13 mouse cellular contexts compared by ENCODE assay signal in the genomic region with DNA sequence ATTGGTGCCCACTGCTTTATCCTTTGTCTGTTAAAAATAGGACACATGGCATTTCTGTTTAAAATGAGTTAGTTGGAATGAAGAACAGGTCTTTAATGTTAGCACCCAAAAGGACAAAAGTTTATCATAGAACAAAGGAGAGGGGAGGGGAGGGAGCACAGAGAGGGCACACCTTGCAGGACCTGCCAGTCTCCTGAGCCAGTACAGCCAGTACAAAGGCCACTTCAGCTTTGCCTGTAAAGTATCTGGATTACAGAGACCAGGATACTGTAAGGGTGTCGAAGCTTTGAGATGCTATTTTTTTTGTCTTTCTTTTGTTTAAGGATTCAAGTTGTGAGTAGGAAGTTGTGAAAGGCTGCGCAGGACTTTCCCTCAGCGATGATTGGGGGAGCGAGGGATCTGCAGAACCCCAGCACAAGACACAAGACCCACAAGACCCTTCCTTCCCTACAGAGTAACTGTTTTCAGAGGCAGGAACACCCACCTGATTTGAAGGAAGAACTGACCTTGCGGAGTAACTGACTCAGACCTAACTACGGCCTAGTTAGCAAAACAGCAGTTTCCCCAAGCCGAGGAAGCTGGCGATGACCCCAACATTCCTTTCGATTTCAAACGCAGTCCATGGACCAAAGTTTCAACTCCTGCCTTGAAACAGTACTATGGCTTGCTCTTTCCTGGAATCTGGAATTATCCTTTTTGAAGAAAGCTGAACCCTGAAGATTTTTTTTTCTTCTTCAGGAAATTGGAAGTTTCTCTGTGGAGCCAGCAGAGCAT.
DNase-seq lines count a peak whose midpoint lies in the region; ATAC-seq and TF ChIP-seq lines count a peak whose summit lies in the region.
"Had no signal": no experiment of that assay in that cellular context is flagged by ENCODE, and none has a peak within 500 bp of the region (broad histone marks: within the 10 kb centered on the region; RNA-seq: fewer than 3 reads in every experiment).

No protein-coding gene starts in this region.

- no peak overlapping the region for H3K9ac ChIP-seq in embryonic facial prominence, embryonic 14.5 days (ENCODE audit: low read depth, low read length)
- H3K9ac ChIP-seq in kidney, embryonic 14.5 days (ENCODE audit: low read depth, low read length): no peak overlapping the region
- H3K9ac ChIP-seq in heart, embryonic 14.5 days (ENCODE audit: low read length): peak overlapping the region; percentile 6; the same call in 1 of the 2 replicates
- H3K9ac ChIP-seq: embryonic facial prominence, embryonic 12.5 days had no signal

- 51% methylated on average over 10 of the region's 10 CpGs for WGBS in embryonic facial prominence, embryonic 14.5 days
- WGBS in embryonic facial prominence, embryonic 10.5 days: 56% methylated on average over 10 of the region's 10 CpGs
- WGBS in kidney, adult 2 months: 59% methylated on average over 10 of the region's 10 CpGs
- 70% methylated on average over 10 of the region's 10 CpGs for WGBS in kidney, embryonic 14.5 days
- WGBS in heart, embryonic 14.5 days: 55% methylated on average over 10 of the region's 10 CpGs

- H3K9me3 ChIP-seq in embryonic facial prominence, embryonic 14.5 days (ENCODE audit: control insufficient read depth, low read length): no peaks in the 10 kb centered on the region
- H3K9me3 ChIP-seq in embryonic facial prominence, embryonic 10.5 days: no peaks in the 10 kb centered on the region
- H3K9me3 ChIP-seq in kidney, embryonic 14.5 days (ENCODE audit: control insufficient read depth, low read length): no peaks in the 10 kb centered on the region
- no peaks in the 10 kb centered on the region for H3K9me3 ChIP-seq in heart, embryonic 14.5 days (ENCODE audit: control insufficient read depth, low read length)
- H3K9me3 ChIP-seq: embryonic facial prominence, embryonic 12.5 days had no signal

- H3K4me1 ChIP-seq in embryonic facial prominence, embryonic 14.5 days (ENCODE audit: control insufficient read depth, insufficient read depth, low read length): peaks cover 4% of the 10 kb centered on the region
- peaks cover 39% of the 10 kb centered on the region for H3K4me1 ChIP-seq in embryonic facial prominence, embryonic 10.5 days
- H3K4me1 ChIP-seq in kidney, adult 2 months (ENCODE audit: control insufficient read depth, insufficient read depth, low read length): 0 out of 2 replicates have a peak, but pooled peaks cover 3% of the 10 kb centered on the region
- H3K4me1 ChIP-seq in kidney, embryonic 14.5 days (ENCODE audit: control insufficient read depth, insufficient read depth, low read length): no peaks in the 10 kb centered on the region
- H3K4me1 ChIP-seq in heart, embryonic 14.5 days (ENCODE audit: control insufficient read depth in 2 of 2, insufficient read depth in 2 of 2, low read length in 2 of 2): peaks cover 0 to 11% of the 10 kb centered on the region in 2 experiments; a peak in 1 of 4 replicates

- no peak overlapping the region for H3K27ac ChIP-seq in embryonic facial prominence, embryonic 14.5 days (replicated peaks; ENCODE audit: low read depth, low read length)
- no peak overlapping the region; the same call in 1 of the 2 replicates for H3K27ac ChIP-seq in embryonic facial prominence, embryonic 10.5 days (replicated peaks)
- no peak overlapping the region for H3K27ac ChIP-seq in kidney, adult 2 months (ENCODE audit: insufficient read depth, low read depth, low read length)
- H3K27ac ChIP-seq in kidney, embryonic 14.5 days (ENCODE audit: low read depth, low read length): no peak overlapping the region
- H3K27ac ChIP-seq in heart, embryonic 14.5 days (replicated peaks in 1 of 2; ENCODE audit: control insufficient read depth in 1 of 2, insufficient read depth in 1 of 2, low read depth in 2 of 2, low read length in 2 of 2): no peak overlapping the region
- H3K27ac ChIP-seq: embryonic facial prominence, embryonic 12.5 days; macrophage had no signal

- no peak for TF ChIP-seq CTCF in kidney, adult 2 months (conservative IDR thresholded peaks at IDR 0.05; ENCODE audit: insufficient read depth, insufficient read length, low read depth, low read length)

- H3K4me3 ChIP-seq in embryonic facial prominence, embryonic 14.5 days (ENCODE audit: low read depth, low read length): no peak overlapping the region
- H3K4me3 ChIP-seq in embryonic facial prominence, embryonic 10.5 days: no peak overlapping the region
- H3K4me3 ChIP-seq in kidney, adult 2 months (ENCODE audit: insufficient read depth, low read depth, low read length): no peak overlapping the region
- H3K4me3 ChIP-seq in kidney, embryonic 14.5 days (ENCODE audit: low read length): no peak overlapping the region
- H3K4me3 ChIP-seq in heart, embryonic 14.5 days (ENCODE audit: control insufficient read depth in 1 of 2, insufficient read depth in 1 of 2, low read depth in 1 of 2, low read length in 2 of 2): no peak overlapping the region
- H3K4me3 ChIP-seq: embryonic facial prominence, embryonic 12.5 days had no signal

- TF ChIP-seq POLR2A in kidney, adult 2 months (IDR thresholded peaks at IDR 0.05; ENCODE audit: low read depth, low read length): no peak

- DNase-seq in embryonic facial prominence, embryonic 14.5 days (ENCODE audit: low spot score): no peak
- no peak for DNase-seq in embryonic facial prominence, embryonic 10.5 days (ENCODE audit: low spot score)
- DNase-seq in kidney, adult 2 months: peak; percentile 23
- peak; percentile 52 for DNase-seq in NIH3T3 (ENCODE audit: low read depth)
- DNase-seq in cerebellum, postnatal 14 days: no peak
- no peak for DNase-seq in embryo, embryonic 11 days
- DNase-seq: B cell, adult 2 months; cerebellum, postnatal 10 days; liver had no signal

- 0 out of 2 replicates have a peak overlapping the region, but pooled peaks have one; percentile 4 for H3K4me2 ChIP-seq in embryonic facial prominence, embryonic 14.5 days (ENCODE audit: low read depth, low read length)
- H3K4me2 ChIP-seq in kidney, embryonic 14.5 days (replicated peaks; ENCODE audit: low read depth, low read length): no peak overlapping the region
- peak overlapping the region; percentile 7; the same call in 1 of the 2 replicates for H3K4me2 ChIP-seq in heart, embryonic 14.5 days (ENCODE audit: low read length)
- H3K4me2 ChIP-seq: embryonic facial prominence, embryonic 12.5 days had no signal

- no peaks in the 10 kb centered on the region for H3K36me3 ChIP-seq in embryonic facial prominence, embryonic 14.5 days (ENCODE audit: control insufficient read depth, insufficient read depth, low read length)
- no peaks in the 10 kb centered on the region for H3K36me3 ChIP-seq in embryonic facial prominence, embryonic 10.5 days (replicated peaks)
- H3K36me3 ChIP-seq in kidney, adult 2 months (ENCODE audit: control insufficient read depth, insufficient read depth, low read length): no peaks in the 10 kb centered on the region
- H3K36me3 ChIP-seq in kidney, embryonic 14.5 days (ENCODE audit: control insufficient read depth, insufficient read depth, low read length): no peaks in the 10 kb centered on the region
- no peaks in the 10 kb centered on the region for H3K36me3 ChIP-seq in heart, embryonic 14.5 days (ENCODE audit: control insufficient read depth, insufficient read depth, low read length)
- H3K36me3 ChIP-seq: embryonic facial prominence, embryonic 12.5 days had no signal

- no peaks in the 10 kb centered on the region for H3K27me3 ChIP-seq in embryonic facial prominence, embryonic 14.5 days (replicated peaks; ENCODE audit: control insufficient read depth, insufficient read depth, low read length)
- peaks cover 32% of the 10 kb centered on the region for H3K27me3 ChIP-seq in embryonic facial prominence, embryonic 10.5 days (replicated peaks; ENCODE audit: low read depth, poor library complexity, severe bottlenecking)
- no peaks in the 10 kb centered on the region for H3K27me3 ChIP-seq in kidney, adult 2 months (replicated peaks; ENCODE audit: control insufficient read depth, insufficient read depth, low read length)
- H3K27me3 ChIP-seq in kidney, embryonic 14.5 days (ENCODE audit: control insufficient read depth, insufficient read depth, low read length): no peaks in the 10 kb centered on the region
- H3K27me3 ChIP-seq in heart, embryonic 14.5 days (ENCODE audit: control insufficient read depth, insufficient read depth, low read length): no peaks in the 10 kb centered on the region
- H3K27me3 ChIP-seq: embryonic facial prominence, embryonic 12.5 days had no signal

- no peak for ATAC-seq in embryonic facial prominence, embryonic 14.5 days (ENCODE audit: low read depth)
- ATAC-seq in kidney, embryonic 14.5 days (ENCODE audit: low FRiP score, low TSS enrichment): no peak
- ATAC-seq in heart, embryonic 14.5 days (ENCODE audit: insufficient number of reproducible peaks, insufficient read depth, low FRiP score, low read depth): no peak

Comparison
In these comparisons a context has a peak if more than half of its experiments do, and no peak if none do; other contexts are left out.
1. DNase-seq: peak in kidney, adult 2 months (single experiment) and NIH3T3 (single experiment); none in embryonic facial prominence, embryonic 14.5 days (single experiment), embryonic facial prominence, embryonic 10.5 days (single experiment), cerebellum, postnatal 14 days (0 of 2) and embryo, embryonic 11 days (single experiment).